Mouse (Mus musculus): ENCODE data around the gene Klhl10. TPM values are rescaled to one million over a fixed set of nuclear protein-coding genes. Genes with fewer than 3 reads are reported as not detected.
A peak's percentile ranks its signal among the peaks of the same experiment; 100 is the strongest.

Gene Klhl10
- total and polyA plus RNA-seq, 3 experiments: 0.65 to 0.81 TPM; not detected in 1

- no peak for TF ChIP-seq ZMIZ1 (IDR thresholded peaks at IDR 0.05; ENCODE audit: low read depth, low read length)
- no peak for TF ChIP-seq SMC3 (IDR thresholded peaks at IDR 0.05; ENCODE audit: low read depth, low read length)
- no peak for TF ChIP-seq NRF1 (IDR thresholded peaks at IDR 0.05; ENCODE audit: insufficient read depth, low read depth, low read length, poor library complexity, severe bottlenecking)
- no peaks in the 10 kb centered on the region for H3K9me3 ChIP-seq (replicated peaks; ENCODE audit: insufficient read depth, low read length)
- H3K27ac ChIP-seq (ENCODE audit: control insufficient read depth, low read depth, low read length): no peak overlapping the region
- H3K4me1 ChIP-seq (ENCODE audit: control insufficient read depth in 1 of 2, insufficient read depth in 2 of 2, low read length in 2 of 2): peaks cover 7 to 56% of the 10 kb centered on the region in 2 experiments
- no peaks in the 10 kb centered on the region for H3K27me3 ChIP-seq (ENCODE audit: control insufficient read depth in 1 of 2, insufficient read depth in 2 of 2, low read length in 2 of 2)
- no peaks in the 10 kb centered on the region for H3K79me2 ChIP-seq (ENCODE audit: control insufficient read depth, insufficient read depth, low read length, poor library complexity)
- no peak overlapping the region for H3K4me3 ChIP-seq (ENCODE audit: control insufficient read depth in 1 of 2, insufficient read depth in 1 of 2, low read depth in 2 of 2, low read length in 2 of 2)
- H3K9ac ChIP-seq (ENCODE audit: control insufficient read depth, low read depth, low read length, poor library complexity, severe bottlenecking): no peak overlapping the region
- H3K36me3 ChIP-seq (ENCODE audit: control insufficient read depth in 1 of 2, insufficient read depth in 2 of 2, low read length in 2 of 2): peaks cover 0 to 27% of the 10 kb centered on the region in 2 experiments; a peak in 2 of 4 replicates
- peak; percentile 15 for DNase-seq (ENCODE audit: low read depth, low spot score)
Observed at GRCm38 (mm10) chr11:100395861-100396631, 45.7 kb upstream of the Klhl10 start.

GRCm38 (mm10) chr11:100396886-100397599, 44.7 kb upstream of the Klhl10 start:
- Histone ChIP-seq H3K27me3 (ENCODE audit: control insufficient read depth in 1 of 2, insufficient read depth in 2 of 2, low read length in 2 of 2) (no peaks in the 10 kb centered on the region), H3K79me2 (ENCODE audit: control insufficient read depth, insufficient read depth, low read length, poor library complexity) (no peaks in the 10 kb centered on the region), H3K9me3 (replicated peaks; ENCODE audit: insufficient read depth, low read length) (no peaks in the 10 kb centered on the region), H3K9ac (ENCODE audit: control insufficient read depth, low read depth, low read length, poor library complexity, severe bottlenecking) (peak overlapping the region; percentile 67), H3K4me1 (ENCODE audit: control insufficient read depth in 1 of 2, insufficient read depth in 2 of 2, low read length in 2 of 2) (peaks cover 16 to 66% of the 10 kb centered on the region in 2 experiments), H3K36me3 (ENCODE audit: control insufficient read depth in 1 of 2, insufficient read depth in 2 of 2, low read length in 2 of 2) (peaks cover 0 to 35% of the 10 kb centered on the region in 2 experiments; a peak in 2 of 4 replicates), H3K4me3 (ENCODE audit: control insufficient read depth in 1 of 2, insufficient read depth in 1 of 2, low read depth in 2 of 2, low read length in 2 of 2) (peak overlapping the region; percentile 43 to 74), H3K27ac (ENCODE audit: control insufficient read depth, low read depth, low read length) (no peak overlapping the region)
- DNase-seq (ENCODE audit: low read depth, low spot score): no peak
- TF ChIP-seq MAX (IDR thresholded peaks at IDR 0.05; ENCODE audit: low read length): no peak
- TF ChIP-seq MAFK (IDR thresholded peaks at IDR 0.05; ENCODE audit: borderline replicate concordance, low read depth, low read length): no peak
- no peak for TF ChIP-seq SMC3 (IDR thresholded peaks at IDR 0.05; ENCODE audit: low read depth, low read length)
- TF ChIP-seq MAZ (IDR thresholded peaks at IDR 0.05; ENCODE audit: low read depth, low read length): 0 out of 2 replicates have a peak, but pooled peaks have one; percentile 13
- TF ChIP-seq USF1 (IDR thresholded peaks at IDR 0.05; ENCODE audit: low read depth, low read length): no peak
- TF ChIP-seq RCOR1 (IDR thresholded peaks at IDR 0.05; ENCODE audit: low read depth, low read length): 0 out of 2 replicates have a peak, but pooled peaks have one; percentile 7
- no peak for TF ChIP-seq UBTF (IDR thresholded peaks at IDR 0.05; ENCODE audit: borderline replicate concordance, insufficient read depth, low read depth, low read length)
- TF ChIP-seq EP300 (IDR thresholded peaks at IDR 0.05; ENCODE audit: low read depth in 1 of 2, low read length in 2 of 2): no peak
- no peak for TF ChIP-seq CHD1 (IDR thresholded peaks at IDR 0.05; ENCODE audit: low read depth, low read length)
- peak in 2 of 3 experiments; percentile 20 to 53; a peak in 5 of 6 replicates for TF ChIP-seq CTCF (IDR thresholded peaks at IDR 0.05 in 2 of 3, conservative IDR thresholded peaks at IDR 0.05 in 1 of 3; ENCODE audit: control insufficient read depth in 1 of 3, insufficient read depth in 1 of 3, low read depth in 2 of 3, low read length in 3 of 3, poor library complexity in 1 of 3, severe bottlenecking in 1 of 3)
- TF ChIP-seq TBP (IDR thresholded peaks at IDR 0.05; ENCODE audit: low read depth, low read length): no peak
- no peak for TF ChIP-seq ZC3H11A (IDR thresholded peaks at IDR 0.05; ENCODE audit: low read depth, low read length)
